Comparison of ENCODE assay signal across 8 mouse cellular contexts in the genomic region with DNA sequence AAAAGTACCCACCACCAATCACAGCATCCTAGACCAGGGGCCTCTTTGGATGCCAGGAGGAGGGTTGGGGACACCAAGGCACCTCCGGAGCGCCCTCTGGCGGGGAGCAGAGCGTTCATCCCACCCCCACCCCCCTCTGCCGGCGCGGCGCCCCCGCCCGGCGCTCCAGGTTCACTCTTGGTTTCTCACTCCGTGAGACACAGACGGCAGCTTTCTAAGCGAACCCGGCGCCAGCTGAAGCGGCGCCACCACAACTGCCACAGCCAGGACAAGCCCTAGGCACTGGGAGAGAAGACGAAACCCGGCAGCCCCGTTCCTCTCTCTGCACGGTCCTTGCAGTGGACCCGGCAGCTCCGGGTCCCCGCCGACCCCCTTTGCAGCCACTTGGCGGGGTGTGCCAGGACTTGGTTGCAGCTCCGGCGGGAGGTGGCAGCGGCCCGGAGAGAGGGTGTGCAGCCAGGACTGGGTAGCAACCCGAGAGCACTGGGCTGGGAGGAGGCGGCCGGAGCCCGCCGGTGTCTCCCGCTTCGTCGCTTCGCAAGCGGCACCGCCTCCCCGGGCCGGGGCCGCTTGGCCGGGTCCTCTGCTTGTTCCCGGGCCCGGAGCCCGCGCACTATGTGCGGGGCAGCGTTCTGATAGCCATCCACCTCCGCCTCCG. TPM values are rescaled to one million over a fixed set of nuclear protein-coding genes. Genes with fewer than 3 reads are reported as not detected.
DNase-seq lines count a peak whose midpoint lies in the region; ATAC-seq and TF ChIP-seq lines count a peak whose summit lies in the region.
"Had no signal": no experiment of that assay in that cellular context is flagged by ENCODE, and none has a peak within 500 bp of the region (broad histone marks: within the 10 kb centered on the region; RNA-seq: fewer than 3 reads in every experiment).

A gene (plus strand): TSS at position 200 of the 658 bp plus-strand sequence.

- intact Hi-C loops in left cerebral cortex, postnatal 25 days (cut with DNase I), result loop anchor here (2.0 to 5.0 kb wide), 3 partner anchors 67 to 268 kb away; no protein-coding TSS in a partner anchor

- H3K27me3 ChIP-seq in intestine, embryonic 16.5 days (replicated peaks; ENCODE audit: control insufficient read depth, insufficient read depth, low read length), result no peaks in the 10 kb centered on the region
- H3K27me3 ChIP-seq in midbrain, embryonic 12.5 days, result no peaks in the 10 kb centered on the region
- no peaks in the 10 kb centered on the region for H3K27me3 ChIP-seq in stomach, embryonic 16.5 days (ENCODE audit: control insufficient read depth, insufficient read depth, low read length)

- peak; percentile 48; the same call in 1 of the 2 replicates for TF ChIP-seq POLR2A in cortical plate, adult 2 months (IDR thresholded peaks at IDR 0.05; ENCODE audit: extremely low read depth, insufficient read depth, low read length)

- H3K27ac ChIP-seq in cortical plate, adult 2 months (ENCODE audit: insufficient read depth, low read length), result peak within 1 kb of the TSS; percentile 63
- H3K27ac ChIP-seq in intestine, embryonic 16.5 days (ENCODE audit: low read length), result no peak within 1 kb of the TSS; the same call in 1 of the 2 replicates
- peak within 1 kb of the TSS; percentile 91 for H3K27ac ChIP-seq in midbrain, embryonic 12.5 days (replicated peaks)
- no peak within 1 kb of the TSS for H3K27ac ChIP-seq in stomach, embryonic 16.5 days (ENCODE audit: low read length)

- DNase-seq in brain, adult 2 months (ENCODE audit: low read depth, low spot score), result peak; percentile 88
- DNase-seq in gastrocnemius, postnatal 10 days, result peak; percentile 83
- DNase-seq in left cerebral cortex, postnatal 25 days (ENCODE audit: low spot score in 2 of 2), result peak; percentile 80 to 84

- under 1% methylated on average over 52 of the region's 54 CpGs for WGBS in intestine, embryonic 16.5 days
- under 1% methylated on average over 54 of the region's 54 CpGs for WGBS in midbrain, embryonic 12.5 days
- WGBS in stomach, embryonic 16.5 days, result under 1% methylated on average over 53 of the region's 54 CpGs

- peak within 1 kb of the TSS; percentile 98 for H3K4me3 ChIP-seq in cortical plate, adult 2 months (ENCODE audit: insufficient read depth, low read length)
- peak within 1 kb of the TSS; percentile 64 for H3K4me3 ChIP-seq in intestine, embryonic 16.5 days (ENCODE audit: low read length)
- H3K4me3 ChIP-seq in midbrain, embryonic 12.5 days, result peak within 1 kb of the TSS; percentile 85
- peak within 1 kb of the TSS; percentile 74 for H3K4me3 ChIP-seq in stomach, embryonic 16.5 days (replicated peaks; ENCODE audit: low read length)
- H3K4me3 ChIP-seq: myocyte had no signal

- peak; percentile 89 for ATAC-seq in intestine, embryonic 16.5 days
- peak; percentile 90 for ATAC-seq in midbrain, embryonic 12.5 days (ENCODE audit: low FRiP score, low read depth)
- ATAC-seq in stomach, embryonic 16.5 days (ENCODE audit: insufficient read depth, low FRiP score), result peak; percentile 86

- H3K9ac ChIP-seq in intestine, embryonic 16.5 days (ENCODE audit: low read depth, low read length), result peak within 1 kb of the TSS; percentile 70
- peak within 1 kb of the TSS; percentile 87 for H3K9ac ChIP-seq in midbrain, embryonic 12.5 days (replicated peaks)
- H3K9ac ChIP-seq in stomach, embryonic 16.5 days (ENCODE audit: low read length), result peak within 1 kb of the TSS; percentile 81

- peak; percentile 61 for TF ChIP-seq CTCF in cortical plate, adult 2 months (IDR thresholded peaks at IDR 0.05; ENCODE audit: extremely low read depth, insufficient read depth, low read length)

- peak within 1 kb of the TSS; percentile 98 for H3K4me2 ChIP-seq in intestine, embryonic 16.5 days (ENCODE audit: low read depth, low read length)
- H3K4me2 ChIP-seq in midbrain, embryonic 12.5 days (replicated peaks), result peak within 1 kb of the TSS; percentile 86
- peak within 1 kb of the TSS; percentile 89 for H3K4me2 ChIP-seq in stomach, embryonic 16.5 days (ENCODE audit: low read depth, low read length)

- no peaks in the 10 kb centered on the region for H3K9me3 ChIP-seq in intestine, embryonic 16.5 days (ENCODE audit: control insufficient read depth, low read length)
- H3K9me3 ChIP-seq in midbrain, embryonic 12.5 days, result no peaks in the 10 kb centered on the region
- H3K9me3 ChIP-seq in stomach, embryonic 16.5 days (replicated peaks; ENCODE audit: control insufficient read depth, low read length), result no peaks in the 10 kb centered on the region

- no peaks in the 10 kb centered on the region for H3K36me3 ChIP-seq in intestine, embryonic 16.5 days (ENCODE audit: control insufficient read depth, insufficient read depth, low read length)
- H3K36me3 ChIP-seq in midbrain, embryonic 12.5 days, result no peaks in the 10 kb centered on the region
- H3K36me3 ChIP-seq in stomach, embryonic 16.5 days (ENCODE audit: control insufficient read depth, insufficient read depth, low read length), result no peaks in the 10 kb centered on the region

- no peaks in the 10 kb centered on the region for H3K4me1 ChIP-seq in cortical plate, adult 2 months (ENCODE audit: control insufficient read depth, insufficient read depth, low read length)
- H3K4me1 ChIP-seq in intestine, embryonic 16.5 days (ENCODE audit: control insufficient read depth, insufficient read depth, low read length), result peaks cover 3% of the 10 kb centered on the region; the same call in 1 of the 2 replicates
- peaks cover 10% of the 10 kb centered on the region; the same call in 1 of the 2 replicates for H3K4me1 ChIP-seq in midbrain, embryonic 12.5 days
- peaks cover 2% of the 10 kb centered on the region; the same call in 1 of the 2 replicates for H3K4me1 ChIP-seq in stomach, embryonic 16.5 days (ENCODE audit: control insufficient read depth, insufficient read depth, low read length)

RNA-seq across cellular contexts. Expression of the gene that starts here (rescaled TPM):
- 24.9 and 26.0 TPM in 2 replicates for polyA plus RNA-seq in cortical plate, adult 2 months (2012; rRNA removed)
- 1 to 10 TPM; 2.2 to 3.0 TPM for total RNA-seq in gastrocnemius, postnatal 10 days (2021)
- polyA plus RNA-seq in intestine, embryonic 16.5 days (2015; fragmentation: Nextera tagmentation; extraction: Ambion mirVana), result 1.7 and 1.9 TPM in 2 replicates
- 10 to 100 TPM; 46.8 to 49.3 TPM for total RNA-seq in left cerebral cortex, postnatal 25 days (2021)
- polyA plus RNA-seq in midbrain, embryonic 12.5 days (2016; fragmentation: Nextera tagmentation; extraction: Ambion mirVana), result 24.8 and 30.3 TPM in 2 replicates
- polyA plus RNA-seq in stomach, embryonic 16.5 days (2015; fragmentation: Nextera tagmentation; extraction: Ambion mirVana), result 2.3 and 2.6 TPM in 2 replicates
- polyA plus RNA-seq: myocyte had no signal

Comparison
In these comparisons a context has a peak if more than half of its experiments do, and no peak if none do; other contexts are left out.
1. RNA of the gene that starts here (total RNA-seq): 46.8 to 49.3 TPM in left cerebral cortex, postnatal 25 days; 2.2 to 3.0 TPM in gastrocnemius, postnatal 10 days; every median in the first group is over 10 times any median in the second.
2. H3K27ac ChIP-seq: peak in cortical plate, adult 2 months (single experiment) and midbrain, embryonic 12.5 days (single experiment); none in intestine, embryonic 16.5 days (single experiment) and stomach, embryonic 16.5 days (single experiment).
3. Peak in every context shown above with its lines, with median percentiles within 50 percentile points of each other: DNase-seq, H3K4me3 ChIP-seq, ATAC-seq, H3K4me2 ChIP-seq and H3K9ac ChIP-seq.